Mouse (Mus musculus) hindbrain, embryonic 15.5 days (tissue): ENCODE measurements at regions not wholly inside any gene's neighbourhood (a gene's known extent, or its start where the extent isn't known, plus 50 kb on each side); places are given as distances from the start of the nearest gene placed in this dataset.
"Not testable (repeated sequence)": the region's sequence is repeated elsewhere in the genome, so short reads cannot be mapped to it uniquely, and the experiment has no call there.

Experiments
- ATAC-seq: fragments of 200-750 bp; cut with Nextera tagmentation; 2 replicates; pipeline ENCODE4 v1.8.0; 2017; ENCODE audit warnings: low read depth, moderate number of reproducible peaks, moderate TSS enrichment; ENCODE audit not compliant: low FRiP score
- H3K27ac ChIP-seq: fragments of 300-500 bp; sonication (generic); replicated peaks from 2 replicates; pipeline ENCODE4 v1.5.1; 2015; ENCODE audit warnings: mild to moderate bottlenecking, inconsistent platforms
- H3K27me3 ChIP-seq: fragments of 300-500 bp; sonication (generic); 2 replicates; pipeline ENCODE4 v1.6.1; 2015; ENCODE audit warnings: control low read depth, inconsistent platforms
- H3K36me3 ChIP-seq: fragments of 300-500 bp; sonication (generic); 2 replicates; pipeline ENCODE4 v1.6.1; 2015; ENCODE audit warnings: control low read depth, inconsistent platforms
- H3K4me1 ChIP-seq: fragments of 300-500 bp; sonication (generic); replicated peaks from 2 replicates; pipeline ENCODE4 v1.6.1; 2015; ENCODE audit warnings: control low read depth, inconsistent platforms
- H3K4me2 ChIP-seq: fragments of 300-500 bp; sonication (generic); 2 replicates; pipeline ENCODE4 v1.6.1; 2015; ENCODE audit warnings: moderate library complexity, mild to moderate bottlenecking, inconsistent platforms
- H3K4me3 ChIP-seq: fragments of 300-500 bp; sonication (generic); 2 replicates; pipeline ENCODE4 v1.5.1; 2015; ENCODE audit warnings: mild to moderate bottlenecking, inconsistent platforms
- H3K9ac ChIP-seq: fragments of 300-500 bp; sonication (generic); 2 replicates; pipeline ENCODE4 v1.6.1; 2015; ENCODE audit warnings: inconsistent platforms
- H3K9me3 ChIP-seq: fragments of 300-500 bp; sonication (generic); 2 replicates; pipeline ENCODE4 v1.6.1; 2016; ENCODE audit warnings: control low read depth, inconsistent platforms
- WGBS: fragments of 180-500 bp; shearing (Covaris S2); methylation state at CpG from one replicate; pipeline ENCODE4 v1.1.7; 2015; 5-methylcytosine and 5-hydroxymethylcytosine counted together

- WGBS, result 87% methylated on average over 7 of the region's 7 CpGs
- Histone ChIP-seq H3K9me3 (no peaks in the 10 kb centered on the region), H3K4me2 (no peak overlapping the region), H3K4me3 (no peak overlapping the region), H3K36me3 (no peaks in the 10 kb centered on the region), H3K9ac (no peak overlapping the region), H3K27ac (no peak overlapping the region), H3K4me1 (no peaks in the 10 kb centered on the region), H3K27me3 (no peaks in the 10 kb centered on the region)
- ATAC-seq, result no peak
These were observed 154.9 kb downstream of the Car2 start for GRCm38 (mm10) chr3:15040866-15041528.

GRCm38 (mm10) chr3:15053968-15054367, 167.9 kb downstream of the Car2 start:
- Histone ChIP-seq H3K4me1 (no peaks in the 10 kb centered on the region), H3K9me3 (peaks cover 4% of the 10 kb centered on the region; the same call in 1 of the 2 replicates), H3K4me2 (no peak overlapping the region), H3K27ac (no peak overlapping the region), H3K27me3 (no peaks in the 10 kb centered on the region), H3K4me3 (no peak overlapping the region), H3K36me3 (no peaks in the 10 kb centered on the region), H3K9ac (no peak overlapping the region)
- no peak for ATAC-seq
- WGBS, result 70% methylated on average over 3 of the region's 3 CpGs

GRCm38 (mm10) chr3:15055516-15056256, 169.6 kb downstream of the Car2 start:
- ATAC-seq, H3K27me3 ChIP-seq, H3K27ac ChIP-seq, H3K9ac ChIP-seq, H3K4me3 ChIP-seq, H3K9me3 ChIP-seq, H3K4me1 ChIP-seq, H3K4me2 ChIP-seq, H3K36me3 ChIP-seq: not testable (repeated sequence)
- WGBS, result 91% methylated on average over 8 of the region's 8 CpGs

- H3K9ac ChIP-seq, H3K9me3 ChIP-seq, H3K4me3 ChIP-seq, H3K27me3 ChIP-seq, H3K4me1 ChIP-seq, H3K27ac ChIP-seq, H3K36me3 ChIP-seq, H3K4me2 ChIP-seq, ATAC-seq: not testable (repeated sequence)
- WGBS, result 88% methylated on average over 5 of the region's 5 CpGs
These were observed 170.9 kb downstream of the Car2 start for GRCm38 (mm10) chr3:15056788-15057585.

GRCm38 (mm10) chr3:15065681-15066080, 179.6 kb downstream of the Car2 start:
- no peak for ATAC-seq
- Histone ChIP-seq H3K36me3 (no peaks in the 10 kb centered on the region), H3K9me3 (no peaks in the 10 kb centered on the region), H3K27ac (no peak overlapping the region), H3K4me2 (no peak overlapping the region), H3K27me3 (no peaks in the 10 kb centered on the region), H3K4me3 (no peak overlapping the region), H3K9ac (no peak overlapping the region), H3K4me1 (no peaks in the 10 kb centered on the region)
- WGBS, result 94% methylated on average over 3 of the region's 3 CpGs

GRCm38 (mm10) chr3:15068256-15068655, 182.2 kb downstream of the Car2 start:
- H3K27ac ChIP-seq, result no peak overlapping the region
- ATAC-seq, result no peak
- H3K36me3 ChIP-seq, result no peaks in the 10 kb centered on the region
- no peaks in the 10 kb centered on the region for H3K4me1 ChIP-seq
- no peak overlapping the region for H3K4me3 ChIP-seq
- H3K4me2 ChIP-seq, result no peak overlapping the region
- no peaks in the 10 kb centered on the region for H3K27me3 ChIP-seq
- H3K9ac ChIP-seq, result no peak overlapping the region
- H3K9me3 ChIP-seq, result no peaks in the 10 kb centered on the region
- WGBS, result 85% methylated on average over 3 of the region's 3 CpGs

- 84% methylated on average over 6 of the region's 6 CpGs for WGBS
- no peak overlapping the region for H3K4me3 ChIP-seq
- no peaks in the 10 kb centered on the region for H3K4me1 ChIP-seq
- ATAC-seq, result no peak
- no peak overlapping the region for H3K4me2 ChIP-seq
- H3K27me3 ChIP-seq, result no peaks in the 10 kb centered on the region
- no peaks in the 10 kb centered on the region for H3K36me3 ChIP-seq
- H3K9me3 ChIP-seq, result no peaks in the 10 kb centered on the region
- H3K27ac ChIP-seq, result no peak overlapping the region
- H3K9ac ChIP-seq, result no peak overlapping the region
These were observed 185.2 kb downstream of the Car2 start for GRCm38 (mm10) chr3:15071030-15071883.

GRCm38 (mm10) chr3:15073405-15073804, 187.3 kb downstream of the Car2 start:
- Histone ChIP-seq H3K27ac (no peak overlapping the region), H3K4me1 (no peaks in the 10 kb centered on the region), H3K9me3 (no peaks in the 10 kb centered on the region), H3K4me2 (no peak overlapping the region), H3K9ac (no peak overlapping the region), H3K36me3 (no peaks in the 10 kb centered on the region), H3K4me3 (no peak overlapping the region), H3K27me3 (no peaks in the 10 kb centered on the region)
- 86% methylated on average over 2 of the region's 2 CpGs for WGBS
- ATAC-seq, result no peak

GRCm38 (mm10) chr3:15073847-15074246, 187.8 kb downstream of the Car2 start:
- Histone ChIP-seq H3K4me3 (no peak overlapping the region), H3K4me1 (no peaks in the 10 kb centered on the region), H3K9ac (no peak overlapping the region), H3K9me3 (no peaks in the 10 kb centered on the region), H3K4me2 (no peak overlapping the region), H3K27me3 (no peaks in the 10 kb centered on the region), H3K36me3 (no peaks in the 10 kb centered on the region), H3K27ac (no peak overlapping the region)
- WGBS, result 58% methylated on average over 1 of the region's 1 CpGs
- ATAC-seq, result no peak

- no peak for ATAC-seq
- Histone ChIP-seq H3K27me3 (no peaks in the 10 kb centered on the region), H3K4me3 (no peak overlapping the region), H3K27ac (no peak overlapping the region), H3K36me3 (no peaks in the 10 kb centered on the region), H3K9ac (no peak overlapping the region), H3K4me1 (no peaks in the 10 kb centered on the region), H3K9me3 (no peaks in the 10 kb centered on the region), H3K4me2 (no peak overlapping the region)
These were observed 188.9 kb downstream of the Car2 start for GRCm38 (mm10) chr3:15074949-15075348.

- ATAC-seq, result no peak
- H3K27me3 ChIP-seq, result no peaks in the 10 kb centered on the region
- 76% methylated on average over 1 of the region's 1 CpGs for WGBS
- no peaks in the 10 kb centered on the region for H3K9me3 ChIP-seq
- H3K4me2 ChIP-seq, result no peak overlapping the region
- H3K4me3 ChIP-seq, result no peak overlapping the region
- H3K9ac ChIP-seq, result no peak overlapping the region
- no peak overlapping the region for H3K27ac ChIP-seq
- no peaks in the 10 kb centered on the region for H3K36me3 ChIP-seq
- H3K4me1 ChIP-seq, result no peaks in the 10 kb centered on the region
These were observed 204.1 kb downstream of the Car2 start for GRCm38 (mm10) chr3:15090124-15090523.
